Mouse (Mus musculus) liver, adult 2 months (tissue): ENCODE data around the gene Eif4g1.

Experiments used
- CTCF ChIP-seq: fragments of 200-500 bp; IDR thresholded peaks from 2 replicates; pipeline ENCODE4 v1.5.1; 2011; ENCODE audit warnings: low read depth, low read length, control low read depth
- POLR2A ChIP-seq: fragments of 200-500 bp; IDR thresholded peaks from 2 replicates; pipeline ENCODE4 v1.6.1; 2011; ENCODE audit warnings: low read length, control low read depth; ENCODE audit not compliant: insufficient read depth; ENCODE audit errors: extremely low read depth

DNA sequence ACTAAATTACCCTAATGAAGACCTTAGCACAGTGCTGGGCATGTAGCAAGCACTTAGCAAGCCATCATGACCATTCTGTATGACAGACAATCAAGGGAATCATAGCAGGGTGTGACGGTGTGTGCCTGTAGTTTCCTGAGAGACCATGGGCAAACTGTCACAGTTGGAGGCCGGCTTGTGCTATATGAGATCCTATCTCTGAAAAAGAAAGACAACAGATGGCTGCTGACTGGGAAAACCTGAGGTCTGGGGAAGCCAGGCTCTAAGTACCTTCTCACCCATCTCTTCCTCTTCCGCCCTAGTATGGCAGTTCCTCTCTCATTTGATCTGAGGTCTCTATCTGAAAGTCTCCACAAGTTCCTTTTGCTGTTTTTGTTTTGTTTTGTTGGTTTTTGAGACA, 37.7 kb downstream of the Eif4g1 start:
- TF ChIP-seq CTCF = no peak
- no peak for TF ChIP-seq POLR2A
